Mouse (Mus musculus) c-Kit-positive CD71-positive TER-119-negative erythroid progenitor cells, embryonic 14.5 days (primary cell): ENCODE measurements at regions not wholly inside any gene's neighbourhood (a gene's known extent, or its start where the extent isn't known, plus 50 kb on each side); places are given as distances from the start of the nearest gene placed in this dataset.
A peak's percentile ranks its signal among the peaks of the same experiment; 100 is the strongest.
"Not testable (repeated sequence)": the region's sequence is repeated elsewhere in the genome, so short reads cannot be mapped to it uniquely, and the experiment has no call there.

ENCODE experiments used
- DNase-seq: peaks from one replicate; pipeline ENCODE4 v3.0.0-alpha.2; 2013; ENCODE audit warnings: low read depth

GRCm38 (mm10) chr10:118603857-118604414, 163.1 kb downstream of the Ifng start:
- peak; percentile 24 for DNase-seq

- no peak for DNase-seq
Observed at GRCm38 (mm10) chr10:118605156-118605821, 164.4 kb downstream of the Ifng start.

DNA sequence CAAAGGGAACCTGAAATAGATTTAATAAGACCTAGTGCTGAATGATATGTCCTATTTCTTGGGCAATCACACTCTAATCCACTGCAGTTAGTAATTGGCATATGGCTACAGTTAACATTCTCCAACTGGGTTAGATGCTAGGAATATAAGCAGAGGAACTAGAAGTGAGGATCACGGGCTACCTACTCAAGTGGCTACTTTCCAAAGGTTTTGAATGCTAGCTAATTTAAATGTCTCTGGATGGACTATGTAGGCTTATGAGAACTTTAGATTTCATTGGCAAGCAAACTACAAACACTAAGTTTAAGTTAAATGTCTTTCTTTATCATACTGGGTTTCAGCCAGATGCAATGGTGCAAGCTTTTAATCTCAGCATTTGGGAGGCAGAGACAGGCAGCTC, 166.6 kb downstream of the Ifng start:
- no peak for DNase-seq

DNA sequence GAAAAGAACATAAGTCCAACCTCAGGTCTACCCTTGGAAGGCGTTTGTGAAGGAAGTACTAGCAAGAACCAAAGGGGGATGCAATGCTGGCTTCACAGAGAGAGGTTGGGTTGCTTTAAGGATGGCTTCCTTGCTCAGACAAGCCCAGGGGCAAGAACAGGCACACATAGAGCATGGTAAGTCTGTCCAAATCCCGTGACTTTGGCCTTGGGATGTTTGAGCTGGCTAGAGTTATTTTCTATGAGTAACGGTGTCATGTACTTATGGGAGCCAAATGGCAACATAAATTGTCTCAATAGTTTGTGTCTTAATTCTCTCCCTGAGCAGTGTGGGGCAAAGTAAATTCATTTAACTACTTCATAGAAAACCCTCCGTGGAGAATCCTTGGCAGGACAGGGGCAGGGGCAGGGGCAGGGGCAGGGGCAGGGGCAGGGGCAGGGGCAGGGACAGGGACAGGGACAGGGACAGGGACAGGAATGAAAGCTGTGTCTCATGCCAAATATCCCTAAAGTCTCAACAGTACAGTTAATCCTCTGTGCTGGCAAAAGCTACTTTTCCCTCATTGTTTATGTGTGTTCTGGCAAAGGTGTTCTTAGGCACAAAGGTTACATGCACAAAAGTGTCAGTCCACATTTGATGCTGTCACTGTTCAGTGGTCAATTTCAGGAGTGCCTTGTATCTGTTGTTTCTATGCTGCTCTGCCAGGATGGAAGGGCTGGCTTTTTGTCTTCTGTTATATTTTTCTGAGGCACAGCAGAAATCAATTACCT, 167.7 kb downstream of the Ifng start:
- DNase-seq, result no peak

- no peak for DNase-seq
Observed at GRCm38 (mm10) chr10:118609157-118609556, 168.3 kb downstream of the Ifng start.

DNA sequence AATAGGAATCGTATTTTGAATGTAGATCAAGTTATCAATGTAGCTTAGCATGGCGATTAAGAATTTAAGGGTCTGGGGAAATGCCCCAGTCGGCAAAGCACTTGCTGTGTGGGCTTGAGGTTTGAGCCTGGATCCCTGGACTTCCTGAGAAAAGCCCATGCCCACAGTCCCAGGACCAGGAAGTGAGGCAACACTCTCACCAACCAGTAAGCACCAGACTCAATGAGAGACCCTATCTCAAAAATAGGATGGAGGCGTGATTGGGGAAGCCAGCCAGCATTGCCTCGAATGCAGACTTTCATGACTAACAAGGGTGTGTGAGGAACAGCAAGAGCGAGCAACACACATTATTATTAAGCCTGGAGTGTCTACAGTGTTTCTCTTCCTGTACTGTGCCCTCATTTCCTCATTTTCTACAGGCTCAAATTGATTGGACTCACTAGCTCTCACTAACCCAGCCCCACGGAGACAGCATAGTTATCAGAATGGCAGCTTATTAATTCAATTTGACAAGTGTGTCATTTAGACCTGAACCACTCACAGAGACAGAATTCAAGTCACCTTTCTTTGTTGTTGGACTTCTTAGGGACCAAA, 170.1 kb downstream of the Ifng start:
- DNase-seq, result no peak

DNA sequence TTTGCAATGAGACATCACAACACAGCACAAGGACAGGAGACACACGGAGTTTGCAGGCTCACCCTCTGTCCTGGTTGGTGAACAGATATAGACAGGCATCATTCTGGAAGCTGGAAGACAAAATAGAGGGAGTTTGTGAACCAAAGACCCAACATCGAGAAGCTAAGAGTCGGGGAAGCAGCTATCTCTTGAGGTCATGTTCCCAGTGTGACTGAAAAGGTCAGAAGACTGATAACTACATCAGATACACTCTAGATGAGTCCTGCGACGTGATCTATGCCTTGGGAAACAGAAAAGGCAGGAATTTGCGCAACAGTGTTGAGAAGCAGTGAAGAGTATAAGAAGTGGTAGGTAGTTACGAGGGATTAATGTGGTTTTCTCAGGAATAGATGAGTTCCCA, 171.2 kb downstream of the Ifng start:
- no peak for DNase-seq

- no peak for DNase-seq
Observed at GRCm38 (mm10) chr10:118613056-118613695, 172.3 kb downstream of the Ifng start.

- no peak for DNase-seq
Observed at GRCm38 (mm10) chr10:118614251-118614865, 173.5 kb downstream of the Ifng start.

GRCm38 (mm10) chr10:118615131-118616020, 174.5 kb downstream of the Ifng start:
- no peak for DNase-seq

- DNase-seq, result no peak
Observed at GRCm38 (mm10) chr10:118616031-118616615, 175.3 kb downstream of the Ifng start.

DNA sequence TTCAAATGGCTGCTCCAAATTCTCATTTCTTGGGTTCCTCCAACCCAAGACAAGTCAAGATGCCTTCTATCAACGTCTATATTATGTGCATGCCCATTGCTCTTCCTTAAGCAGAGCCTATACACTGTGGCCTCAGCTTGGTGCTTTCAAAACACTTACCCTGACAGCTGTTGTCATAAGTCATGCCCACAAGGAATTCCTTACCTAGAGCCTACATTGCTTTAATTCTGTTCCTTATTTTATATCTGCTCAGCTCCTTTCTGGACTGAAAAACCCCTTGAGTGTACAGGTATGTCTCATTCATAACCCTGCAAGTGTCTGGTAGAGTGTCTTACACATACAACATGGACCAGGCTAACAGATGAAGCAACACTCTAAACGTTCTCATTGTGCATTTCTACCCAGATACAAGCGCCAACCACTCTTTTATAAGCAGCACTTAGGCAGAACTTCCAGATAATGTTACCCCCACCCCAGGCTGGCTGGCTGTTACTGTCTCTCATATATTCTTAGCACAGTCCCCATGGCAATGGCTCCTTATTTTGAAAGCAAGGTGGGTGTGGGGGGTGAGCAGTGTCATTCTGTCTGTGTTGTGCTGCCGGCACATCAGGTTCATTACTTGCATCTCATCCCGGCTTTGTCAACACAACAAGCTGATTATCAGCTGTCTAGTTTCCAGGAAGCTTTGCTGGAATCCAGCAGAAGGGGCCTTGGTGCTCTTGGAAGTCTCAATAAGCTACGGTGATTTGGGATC, 176.6 kb downstream of the Ifng start:
- DNase-seq, result no peak

- DNase-seq, result not testable (repeated sequence)
Observed at GRCm38 (mm10) chr10:118618251-118618650, 177.4 kb downstream of the Ifng start.

- DNase-seq, result no peak
Observed at GRCm38 (mm10) chr10:118618766-118619600, 178.1 kb downstream of the Ifng start.

DNA sequence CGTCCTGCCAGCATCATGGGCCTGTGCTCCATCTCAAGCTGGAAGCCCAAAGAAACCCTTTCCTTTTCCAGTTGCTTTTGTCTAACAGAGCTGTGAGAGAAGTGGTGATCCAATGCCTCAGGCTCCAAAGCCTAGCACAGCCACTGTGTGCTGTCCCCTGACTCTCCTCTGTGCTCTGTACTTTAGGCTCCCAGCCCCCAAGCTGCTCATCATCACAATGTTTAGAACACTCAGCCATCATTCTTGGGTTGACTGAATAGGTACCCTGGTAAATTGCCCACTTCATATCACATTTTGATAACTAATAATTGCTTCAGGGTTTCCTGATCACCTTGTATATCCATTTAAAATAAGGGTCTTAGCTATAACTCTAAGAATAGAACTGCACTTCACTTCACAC, 178.8 kb downstream of the Ifng start:
- no peak for DNase-seq

DNA sequence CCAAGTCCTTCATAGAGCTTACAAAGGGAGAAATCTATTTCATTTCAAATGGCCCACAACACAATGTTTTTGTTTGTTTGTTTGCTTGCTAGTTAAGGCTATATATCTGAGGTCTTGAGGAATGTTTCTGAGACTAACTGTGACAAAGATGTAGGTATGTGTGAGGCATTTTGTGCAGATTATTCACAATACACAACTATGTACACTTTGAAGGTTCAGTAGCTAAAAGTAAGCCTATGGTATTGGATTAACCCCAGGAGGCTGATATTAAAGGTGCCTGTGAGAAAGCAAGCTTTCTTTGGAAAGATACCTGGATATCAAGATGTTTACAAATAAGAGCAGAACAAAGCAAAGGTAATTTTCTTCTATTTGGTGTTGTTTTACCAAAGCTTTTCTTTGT, 179.8 kb downstream of the Ifng start:
- no peak for DNase-seq

- no peak for DNase-seq
Observed at GRCm38 (mm10) chr10:118621546-118621945, 180.7 kb downstream of the Ifng start.

DNA sequence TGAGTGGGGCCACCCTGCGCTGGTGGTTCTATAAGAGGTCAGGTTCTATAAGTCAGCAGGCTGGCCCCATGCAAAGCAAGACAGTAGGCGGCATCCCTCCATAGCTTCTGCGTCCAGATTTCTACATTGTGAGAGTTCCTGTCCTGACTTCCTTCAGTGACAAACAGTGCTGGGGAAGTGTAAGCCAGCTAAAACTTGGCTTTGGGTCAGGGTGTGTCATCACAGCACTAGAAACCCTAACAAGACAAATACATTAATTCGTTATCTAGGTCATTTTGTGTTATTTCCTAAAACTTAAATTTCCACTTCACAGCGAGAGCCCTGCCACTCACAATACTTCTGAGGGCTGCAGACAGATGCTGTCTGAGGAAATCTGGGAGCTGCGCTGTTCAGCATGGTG, 181.3 kb downstream of the Ifng start:
- no peak for DNase-seq

- no peak for DNase-seq
Observed at GRCm38 (mm10) chr10:118622916-118623315, 182.1 kb downstream of the Ifng start.
